Mouse (Mus musculus) cerebellum, postnatal 36 days (tissue): ENCODE data around the gene Magi1.

Experiments used
- DNase-seq, 2 experiments: peaks; one replicate each; pipeline ENCODE4 v3.0.0; 2021 to 2022; ENCODE audit warnings: mixed read lengths in 2 of 2

The Magi1 gene

DNA sequence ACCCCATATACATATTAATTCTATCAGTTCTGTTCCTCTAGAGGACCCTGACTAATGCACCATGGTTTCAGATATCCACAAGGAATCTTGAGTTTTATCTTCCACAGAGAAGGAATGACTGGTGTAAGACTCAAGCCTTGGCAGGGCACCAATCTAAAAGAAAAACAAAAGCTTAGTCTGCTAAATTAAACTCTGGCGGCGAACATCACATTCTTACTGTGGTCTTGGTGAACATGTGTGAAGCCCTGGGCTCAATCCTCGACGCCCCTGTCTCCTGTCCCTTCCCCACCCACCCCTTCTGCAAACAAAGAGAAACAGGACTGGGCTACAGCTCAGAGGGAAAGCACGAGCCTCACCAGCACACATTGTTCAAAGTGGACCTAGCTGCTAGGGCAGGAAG, 182.5 kb downstream of the Magi1 start:
- DNase-seq: no peak

DNA sequence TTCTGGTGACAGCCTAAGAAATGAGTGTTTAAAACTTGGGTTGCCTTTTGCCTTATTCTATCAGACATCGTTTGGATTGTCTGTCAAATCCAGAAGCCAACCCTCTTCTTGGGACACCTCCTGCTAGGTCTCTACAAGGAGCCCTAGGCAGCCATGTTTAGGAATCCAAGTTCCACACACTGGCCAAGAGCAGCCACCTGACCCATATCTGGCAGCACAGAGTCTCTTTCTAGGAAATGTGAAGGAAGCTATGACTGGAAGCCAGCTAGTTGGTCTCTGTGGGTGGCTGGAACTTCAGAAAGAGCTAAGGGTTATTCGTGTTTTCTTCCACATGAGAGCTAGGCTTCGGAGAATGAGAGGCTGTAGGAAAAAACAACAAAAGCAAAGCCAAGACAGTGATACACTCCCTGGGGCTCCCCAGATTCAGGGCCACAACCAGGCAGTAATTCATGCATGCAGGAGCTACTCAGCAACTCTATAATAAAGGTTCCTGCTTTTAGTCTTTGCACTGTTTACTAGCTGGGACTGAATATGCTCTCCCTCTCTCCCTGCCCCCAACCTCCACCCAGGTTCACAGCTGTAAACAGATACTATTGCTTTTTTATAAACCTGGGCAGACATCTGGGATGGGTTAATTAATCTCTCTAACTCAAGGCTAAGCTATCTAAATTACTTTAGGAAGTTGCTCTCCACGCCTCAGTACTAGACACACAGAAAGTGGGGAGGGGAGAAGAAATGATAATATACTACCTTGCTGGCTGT, 188.6 kb downstream of the Magi1 start:
- no peak for DNase-seq

GRCm38 (mm10) chr6:94092969-94093597, 190.6 kb downstream of the Magi1 start:
- no peak for DNase-seq

DNA sequence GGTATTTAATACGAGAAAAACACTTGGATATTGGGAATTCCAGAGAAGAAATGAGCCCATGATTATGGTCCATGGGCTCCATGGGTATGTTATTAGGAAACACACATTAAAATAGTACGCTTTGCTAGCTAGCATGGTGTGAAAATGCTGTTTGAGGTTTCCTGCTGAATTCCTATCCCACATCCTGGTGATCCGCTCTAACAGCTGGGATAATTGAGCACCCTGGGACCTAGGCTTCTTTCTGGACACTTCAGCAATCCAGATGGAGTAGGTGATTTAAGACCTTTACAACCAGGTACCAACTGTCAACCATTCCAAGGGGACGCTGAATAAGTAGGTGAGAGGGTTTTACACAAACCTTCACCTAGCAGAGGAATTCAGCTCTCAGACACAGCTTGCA, 191.2 kb downstream of the Magi1 start:
- DNase-seq: no peak

GRCm38 (mm10) chr6:94086855-94087254, 196.9 kb downstream of the Magi1 start:
- no peak for DNase-seq

- DNase-seq: no peak
Measured at GRCm38 (mm10) chr6:94084752-94085151, 199.0 kb downstream of the Magi1 start.

GRCm38 (mm10) chr6:94083459-94083858, 200.3 kb downstream of the Magi1 start:
- DNase-seq: no peak

GRCm38 (mm10) chr6:94080933-94081545, 202.7 kb downstream of the Magi1 start:
- DNase-seq: peak; percentile 76 to 83

GRCm38 (mm10) chr6:94078934-94079333, 204.8 kb downstream of the Magi1 start:
- no peak for DNase-seq

DNA sequence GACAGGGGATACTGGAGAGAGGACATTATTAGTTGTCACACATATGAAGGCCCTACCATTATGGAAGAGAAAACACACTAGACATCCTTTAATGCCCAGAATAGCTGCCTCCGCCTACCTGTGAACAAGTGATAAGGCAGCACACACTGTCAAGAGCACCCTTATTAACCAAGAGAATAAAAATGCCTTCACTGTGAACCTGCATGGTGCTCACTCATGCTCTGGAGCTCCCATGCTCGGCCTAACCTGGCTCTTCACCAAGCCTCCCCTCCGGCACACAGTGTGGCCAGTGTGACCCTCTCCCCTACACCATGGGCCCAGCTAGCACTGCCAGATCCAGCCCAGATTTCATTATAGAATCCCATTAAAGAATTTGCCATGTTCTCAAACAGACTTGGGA, 206.7 kb downstream of the Magi1 start:
- no peak for DNase-seq

- DNase-seq: no peak
Measured at GRCm38 (mm10) chr6:94075990-94076389, 207.7 kb downstream of the Magi1 start.

- no peak for DNase-seq
Measured at GRCm38 (mm10) chr6:94075228-94075627, 208.5 kb downstream of the Magi1 start.

- DNase-seq: no peak
Measured at GRCm38 (mm10) chr6:94071676-94072075, 212.0 kb downstream of the Magi1 start.

DNA sequence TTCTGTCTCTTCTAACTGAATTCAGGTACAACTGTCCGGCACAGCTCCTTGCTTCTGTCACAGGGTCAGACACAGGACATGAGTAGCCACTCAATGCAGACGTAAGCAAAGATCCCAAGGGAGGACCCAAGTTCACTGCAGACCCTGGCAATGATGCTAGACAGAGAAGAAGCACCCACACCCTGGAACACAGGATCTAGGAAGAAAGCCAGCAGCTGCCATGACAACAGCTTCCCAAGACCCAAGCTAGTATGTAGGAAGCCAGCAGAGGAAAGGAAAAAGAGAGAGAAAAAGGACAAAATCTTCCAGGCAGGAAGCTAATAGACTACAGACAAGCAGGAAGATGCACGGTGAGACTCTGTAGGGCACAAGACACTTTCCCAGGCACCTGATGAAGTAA, 213.0 kb downstream of the Magi1 start:
- DNase-seq: no peak

GRCm38 (mm10) chr6:94069421-94069820, 214.3 kb downstream of the Magi1 start:
- DNase-seq: no peak

- DNase-seq: no peak
Measured at GRCm38 (mm10) chr6:94067741-94068450, 215.8 kb downstream of the Magi1 start.

DNA sequence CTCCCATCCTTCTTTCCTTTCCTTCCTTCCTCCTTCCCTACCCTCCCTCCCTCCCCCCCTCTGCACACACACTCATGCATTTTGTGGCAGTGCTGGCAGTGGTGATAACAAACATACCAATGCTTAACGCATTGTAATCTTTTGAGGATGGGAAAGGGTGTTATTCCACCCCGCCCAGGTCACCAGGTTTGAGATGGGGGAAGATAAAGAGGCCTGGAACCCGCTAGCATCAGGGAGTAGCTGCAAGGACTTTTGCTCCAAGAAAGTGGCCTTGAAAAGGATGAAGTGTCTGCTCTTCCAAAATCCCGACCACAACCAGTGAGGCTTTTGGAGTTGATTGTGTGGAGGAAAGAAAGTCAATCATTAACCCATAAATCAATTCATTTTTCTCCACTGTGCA, 218.9 kb downstream of the Magi1 start:
- DNase-seq: no peak

DNA sequence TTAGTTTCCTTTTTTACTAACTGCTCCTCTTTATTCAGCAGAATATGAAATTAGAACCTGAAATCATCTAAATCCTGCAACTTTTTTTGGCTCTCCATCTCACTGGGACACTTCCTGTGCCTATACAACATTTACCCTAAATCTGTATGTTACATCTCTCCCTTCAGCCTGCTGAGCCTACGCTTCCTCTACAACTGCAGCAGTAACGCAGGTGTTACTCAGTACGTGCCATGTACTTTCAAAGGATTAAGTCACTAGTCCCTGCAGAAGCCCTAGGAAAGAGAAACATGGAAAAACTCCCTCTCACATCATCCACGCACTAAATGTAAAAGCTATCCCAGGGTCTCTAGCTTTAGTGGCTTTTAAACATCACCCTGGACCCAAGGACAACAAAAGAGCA, 220.2 kb downstream of the Magi1 start:
- DNase-seq: no peak

DNA sequence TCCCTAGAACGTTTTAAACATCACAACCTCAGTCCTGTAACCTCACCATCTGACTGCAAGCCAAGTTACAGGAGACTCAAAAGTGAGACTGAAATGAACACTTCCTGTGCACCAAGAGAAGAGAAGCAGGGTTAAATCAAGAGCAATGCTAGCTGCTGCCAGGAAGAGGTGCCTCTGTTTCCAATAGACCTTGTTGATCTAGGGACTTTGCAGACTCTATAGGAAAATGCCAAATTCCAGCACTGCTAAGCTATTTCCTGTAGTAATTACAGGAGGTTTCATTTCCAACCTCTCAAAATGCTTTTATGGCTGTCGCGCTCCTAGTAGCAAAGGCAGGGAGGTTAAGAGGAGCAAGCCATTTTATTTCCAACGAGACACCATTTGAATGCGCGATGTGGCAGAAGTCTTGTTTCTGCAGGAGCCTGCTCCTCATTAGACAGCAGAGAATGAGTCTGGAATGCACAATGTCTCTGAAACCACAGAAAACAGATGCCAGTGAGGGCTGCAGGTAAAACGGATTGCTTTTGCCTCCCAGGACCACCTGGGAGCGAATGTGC, 222.2 kb downstream of the Magi1 start:
- no peak for DNase-seq

DNA sequence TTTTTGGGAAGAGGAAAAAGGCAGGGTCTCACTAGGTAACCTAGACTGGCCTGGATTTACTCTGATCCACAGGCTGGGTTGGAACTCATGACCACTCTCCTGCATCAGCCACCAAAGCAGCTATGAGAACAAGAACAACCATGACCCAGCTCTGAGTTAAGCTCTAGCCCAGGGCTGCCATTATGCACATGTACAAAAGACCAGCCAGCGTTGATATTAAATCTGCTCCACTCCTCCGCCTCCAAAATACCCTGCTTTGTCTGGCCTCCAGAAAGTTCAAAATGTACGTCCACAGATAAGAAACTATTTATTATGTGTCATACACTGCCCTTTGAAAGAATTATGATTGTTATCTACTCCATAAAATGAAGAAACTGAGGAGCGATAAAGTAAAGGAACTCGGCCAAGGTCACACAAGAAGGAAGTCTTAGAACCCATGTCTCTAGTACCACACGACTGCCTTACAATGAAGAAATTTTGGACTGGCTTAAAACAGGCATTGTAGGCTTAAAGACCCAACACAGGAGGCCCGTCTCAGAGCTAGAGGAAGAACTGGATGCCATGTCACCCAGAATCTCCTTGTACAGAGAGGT, 223.0 kb downstream of the Magi1 start:
- no peak for DNase-seq

DNA sequence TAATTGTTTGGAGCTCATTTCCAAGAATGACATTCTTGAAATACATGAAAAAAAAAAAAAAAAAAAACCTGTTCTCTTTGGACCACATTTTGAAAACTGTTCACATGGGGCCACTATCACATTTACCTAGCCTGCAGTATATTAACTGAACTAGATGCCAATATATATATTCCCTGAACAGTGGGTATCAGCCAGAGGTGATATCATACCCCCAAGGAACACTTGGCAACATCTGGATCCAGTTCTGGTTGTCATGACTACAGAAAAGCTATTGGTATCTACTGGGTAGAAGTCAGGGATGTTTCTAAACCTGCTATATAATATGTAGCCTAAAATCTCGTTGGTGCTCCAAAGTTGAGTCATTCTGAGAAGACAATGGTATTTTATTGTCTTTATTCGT, 224.6 kb downstream of the Magi1 start:
- no peak for DNase-seq

DNA sequence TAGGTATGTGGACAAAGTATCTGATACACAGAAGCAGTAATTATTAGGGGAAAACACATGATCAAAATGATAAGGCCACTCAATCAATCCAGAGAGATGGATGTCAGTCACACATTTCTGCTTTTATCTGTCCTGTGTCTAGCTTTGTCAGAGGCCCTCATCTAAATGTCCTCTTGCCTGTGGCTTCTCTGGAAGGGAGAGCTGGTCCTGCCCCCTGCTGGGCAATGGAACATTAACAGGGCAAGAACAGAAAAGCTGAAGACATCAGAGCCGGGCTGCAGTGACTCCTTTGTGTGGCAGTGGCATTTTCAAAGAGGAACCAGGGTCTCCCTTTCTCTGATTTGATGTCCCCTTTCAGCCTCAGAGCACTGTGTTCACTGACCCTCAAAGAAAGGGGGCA, 229.8 kb downstream of the Magi1 start:
- peak; percentile 24 to 33 for DNase-seq

GRCm38 (mm10) chr6:94045180-94045579, 238.5 kb downstream of the Magi1 start:
- no peak for DNase-seq
